Mouse (Mus musculus) forebrain, embryonic 14.5 days (tissue): ENCODE data around the gene Il23a. TPM values are rescaled to one million over a fixed set of nuclear protein-coding genes. Genes with fewer than 3 reads are reported as not detected.
A peak's percentile ranks its signal among the peaks of the same experiment; 100 is the strongest.
"Not testable (repeated sequence)": the region's sequence is repeated elsewhere in the genome, so short reads cannot be mapped to it uniquely, and the experiment has no call there.

Experiments
- ATAC-seq: fragments of 200-750 bp; cut with Nextera tagmentation; 2 replicates; pipeline ENCODE4 v1.8.0; 2017; ENCODE audit warnings: mild to moderate bottlenecking, moderate library complexity
- DNase-seq: peaks from one replicate; pipeline ENCODE4 v3.0.0-alpha.2; 2015; ENCODE audit warnings: low spot score
- H3K27ac ChIP-seq: fragments of 300-500 bp; sonication (generic); 2 replicates; pipeline ENCODE4 v1.5.1; 2014; ENCODE audit warnings: low read depth, mild to moderate bottlenecking, control low read depth, low read length, moderate library complexity
- H3K27me3 ChIP-seq: fragments of 300-500 bp; sonication (generic); replicated peaks from 2 replicates; pipeline ENCODE4 v1.6.1; 2014; ENCODE audit warnings: low read length, control low read depth, mixed read lengths; ENCODE audit not compliant: control insufficient read depth, insufficient read depth
- H3K36me3 ChIP-seq: fragments of 300-500 bp; sonication (generic); 2 replicates; pipeline ENCODE4 v1.6.1; 2014; ENCODE audit warnings: low read length, control low read depth; ENCODE audit not compliant: control insufficient read depth, insufficient read depth
- H3K4me1 ChIP-seq: fragments of 300-500 bp; sonication (generic); 2 replicates; pipeline ENCODE4 v1.6.1; 2014; ENCODE audit warnings: antibody characterized with exemption, low read length, control low read depth; ENCODE audit not compliant: control insufficient read depth, insufficient read depth
- H3K4me2 ChIP-seq: fragments of 300-500 bp; sonication (generic); 2 replicates; pipeline ENCODE4 v1.6.1; 2014; ENCODE audit warnings: mild to moderate bottlenecking, control low read depth, low read length
- H3K4me3 ChIP-seq: fragments of 300-500 bp; sonication (generic); 2 replicates; pipeline ENCODE4 v1.5.1; 2014; ENCODE audit warnings: low read depth, low read length, control low read depth
- H3K9ac ChIP-seq: fragments of 300-500 bp; sonication (generic); 2 replicates; pipeline ENCODE4 v1.6.1; 2014; ENCODE audit warnings: mild to moderate bottlenecking, low read length, control low read depth, moderate library complexity
- H3K9me3 ChIP-seq: fragments of 300-500 bp; sonication (generic); replicated peaks from 2 replicates; pipeline ENCODE4 v1.6.1; 2016; ENCODE audit warnings: low read length, control low read depth, mixed read lengths; ENCODE audit not compliant: control insufficient read depth
- WGBS: fragments of 180-500 bp; shearing (Covaris S2); extraction: QIAGEN DNeasy Blood & Tissue Kit; methylation state at CpG from one replicate; pipeline ENCODE4 v1.1.7; 2014; 5-methylcytosine and 5-hydroxymethylcytosine counted together
- polyA plus RNA-seq: library from polyadenylated mRNA; unstranded; fragments of >200 nt; fragmentation: Nextera tagmentation; extraction: Ambion mirVana; gene quantifications from 2 replicates; pipeline ENCODE4 v1.2.1, GENCODE M21; 2014

Il23a gene
- polyA plus RNA-seq, 1 experiment from 2014 or later: not detected

GRCm38 (mm10) chr10:128297622-128298021 lies 930 bp downstream of the Il23a start:
- 75% methylated on average over 11 of the region's 11 CpGs for WGBS
- H3K4me3 ChIP-seq: no peak overlapping the region
- no peaks in the 10 kb centered on the region for H3K9me3 ChIP-seq
- ATAC-seq (no peak), DNase-seq (peak; percentile 13)
- peaks cover 5% of the 10 kb centered on the region; the same call in 1 of the 2 replicates for H3K36me3 ChIP-seq
- H3K27ac ChIP-seq: no peak overlapping the region
- H3K4me1 ChIP-seq: peaks cover 10% of the 10 kb centered on the region
- no peaks in the 10 kb centered on the region for H3K27me3 ChIP-seq
- H3K4me2 ChIP-seq: no peak overlapping the region
- no peak overlapping the region for H3K9ac ChIP-seq

DNA sequence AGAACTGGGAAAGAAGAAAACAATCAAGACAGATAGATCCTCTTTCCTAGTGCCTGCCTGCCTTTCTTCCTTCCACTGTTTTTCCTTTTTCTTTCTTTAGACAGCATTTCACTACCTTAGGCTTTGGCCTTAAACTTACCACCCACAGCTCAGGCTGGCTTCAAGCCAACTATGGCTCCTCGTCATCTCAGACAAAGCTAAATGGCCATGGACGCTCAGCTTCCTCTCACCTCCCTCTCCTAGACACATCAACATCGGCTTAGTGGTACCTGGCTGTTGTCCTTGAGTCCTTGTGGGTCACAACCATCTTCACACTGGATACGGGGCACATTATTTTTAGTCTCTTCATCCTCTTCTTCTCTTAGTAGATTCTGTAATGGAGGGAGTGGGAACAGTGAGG lies 1.3 kb downstream of the Il23a start:
- Histone ChIP-seq H3K36me3 (peaks cover 9% of the 10 kb centered on the region), H3K27me3 (no peaks in the 10 kb centered on the region), H3K27ac (no peak overlapping the region), H3K4me3 (no peak overlapping the region), H3K4me2 (no peak overlapping the region), H3K9me3 (no peaks in the 10 kb centered on the region), H3K4me1 (peaks cover 7% of the 10 kb centered on the region), H3K9ac (no peak overlapping the region)
- 65% methylated on average over 4 of the region's 4 CpGs for WGBS
- DNase-seq (no peak), ATAC-seq (no peak)

GRCm38 (mm10) chr10:128296370-128297090 lies 2.0 kb downstream of the Il23a start:
- Histone ChIP-seq H3K4me2 (no peak overlapping the region), H3K4me1 (peaks cover 5% of the 10 kb centered on the region), H3K4me3 (no peak overlapping the region), H3K27me3 (no peaks in the 10 kb centered on the region), H3K36me3 (peaks cover 16% of the 10 kb centered on the region), H3K9me3 (no peaks in the 10 kb centered on the region), H3K27ac (no peak overlapping the region), H3K9ac (no peak overlapping the region)
- WGBS: 51% methylated on average over 13 of the region's 13 CpGs
- DNase-seq (peak; percentile 20), ATAC-seq (no peak)

- not testable (repeated sequence) for DNase-seq, ATAC-seq
- 89% methylated on average over 1 of the region's 1 CpGs for WGBS
These were observed 8.0 kb downstream of the Il23a start for GRCm38 (mm10) chr10:128290594-128290993.

DNA sequence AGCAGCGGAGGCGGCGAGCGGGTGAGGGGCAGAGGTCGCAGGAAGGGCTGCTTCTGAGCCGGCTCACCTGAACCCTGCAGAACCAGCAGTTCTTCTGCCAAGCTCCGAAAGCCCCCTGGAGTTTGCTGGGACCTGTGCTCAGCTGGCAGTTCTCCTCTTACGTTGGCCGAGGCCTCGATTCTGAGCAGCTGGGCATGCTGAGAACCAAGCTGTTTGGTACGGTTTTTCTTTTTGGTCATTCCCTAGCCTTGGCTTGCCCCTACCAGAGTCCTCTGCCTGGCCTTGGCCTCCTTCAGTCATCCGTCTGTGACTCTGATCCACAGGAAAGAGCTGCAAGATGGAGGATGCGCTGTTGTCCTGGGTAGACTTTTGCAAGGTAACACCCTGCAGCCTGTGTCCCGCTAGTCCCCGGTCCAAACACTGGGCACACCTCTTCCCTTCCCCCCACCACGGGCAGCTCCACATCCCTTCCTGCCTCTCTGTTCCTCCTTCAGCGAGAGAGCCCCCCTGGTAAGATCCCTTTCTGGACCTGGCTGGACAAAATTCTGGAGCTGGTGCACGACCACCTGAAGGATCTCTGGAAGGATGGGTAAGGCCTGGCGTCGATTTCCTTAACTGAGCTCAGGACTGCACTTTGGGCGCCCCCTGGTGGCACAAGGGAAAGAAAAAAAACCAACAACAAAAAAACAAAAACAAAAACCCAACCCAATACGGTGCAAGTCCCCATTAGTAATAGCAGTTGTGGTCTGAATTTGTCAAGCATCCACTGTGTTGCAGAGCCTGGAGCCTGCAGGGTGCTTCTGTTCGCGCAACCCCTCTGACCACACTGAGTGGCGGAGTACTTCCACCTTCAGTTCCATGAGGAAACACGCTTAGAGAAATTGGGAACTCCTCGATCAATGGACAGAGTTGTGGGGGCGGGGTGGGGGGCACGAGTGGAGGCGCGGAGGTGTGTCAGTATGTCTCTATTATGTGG lies 14.7 kb downstream of the Il23a start:
- ATAC-seq (peak; percentile 70), DNase-seq (peak; percentile 83)
- Histone ChIP-seq H3K4me1 (no peaks in the 10 kb centered on the region), H3K27me3 (no peaks in the 10 kb centered on the region), H3K4me3 (no peak overlapping the region), H3K27ac (no peak overlapping the region), H3K4me2 (no peak overlapping the region), H3K36me3 (peaks cover 50% of the 10 kb centered on the region), H3K9me3 (no peaks in the 10 kb centered on the region), H3K9ac (no peak overlapping the region)
- WGBS: 61% methylated on average over 31 of the region's 31 CpGs

More at GRCm38 (mm10) chr10:128290594-128290993, 8.0 kb downstream of the Il23a start:
- H3K9me3 ChIP-seq, H3K4me1 ChIP-seq, H3K27ac ChIP-seq, H3K9ac ChIP-seq, H3K4me3 ChIP-seq, H3K4me2 ChIP-seq, H3K27me3 ChIP-seq: not testable (repeated sequence)
- H3K36me3 ChIP-seq: peaks cover 36% of the 10 kb centered on the region

GRCm38 (mm10) chr10:128282886-128283450 lies 15.6 kb downstream of the Il23a start:
- no peak for ATAC-seq
- H3K36me3 ChIP-seq: peaks cover 50% of the 10 kb centered on the region
- 91% methylated on average over 20 of the region's 20 CpGs for WGBS
- no peaks in the 10 kb centered on the region for H3K4me1 ChIP-seq
- no peaks in the 10 kb centered on the region for H3K27me3 ChIP-seq
- H3K9ac ChIP-seq: no peak overlapping the region
- H3K27ac ChIP-seq: no peak overlapping the region
- no peak for DNase-seq
- no peaks in the 10 kb centered on the region for H3K9me3 ChIP-seq
- H3K4me3 ChIP-seq: no peak overlapping the region
- H3K4me2 ChIP-seq: no peak overlapping the region

DNA sequence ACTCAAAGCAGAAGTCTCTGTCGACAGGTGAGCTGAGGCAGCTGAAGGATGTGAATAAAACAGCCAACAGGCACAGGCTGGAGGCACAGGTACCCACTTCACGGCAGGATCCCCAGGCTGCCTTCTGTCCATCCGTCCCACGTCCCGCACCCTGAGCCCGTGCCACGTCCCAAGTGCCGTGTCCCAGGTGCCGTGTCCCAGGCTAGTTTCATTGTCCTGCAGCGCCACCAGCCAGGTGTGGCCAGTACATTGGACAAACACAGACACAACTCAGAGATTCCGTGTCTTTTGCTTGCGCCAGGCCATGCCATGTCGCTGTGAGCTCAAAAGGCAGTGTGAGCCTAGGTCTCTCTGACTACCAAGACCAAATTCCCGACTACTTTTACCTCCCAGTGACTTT lies 16.9 kb downstream of the Il23a start:
- ATAC-seq (no peak), DNase-seq (no peak)
- Histone ChIP-seq H3K36me3 (peaks cover 58% of the 10 kb centered on the region), H3K27me3 (no peaks in the 10 kb centered on the region), H3K4me3 (no peak overlapping the region), H3K27ac (no peak overlapping the region), H3K9me3 (no peaks in the 10 kb centered on the region), H3K4me1 (no peaks in the 10 kb centered on the region), H3K4me2 (no peak overlapping the region), H3K9ac (no peak overlapping the region)
- 92% methylated on average over 14 of the region's 14 CpGs for WGBS

DNA sequence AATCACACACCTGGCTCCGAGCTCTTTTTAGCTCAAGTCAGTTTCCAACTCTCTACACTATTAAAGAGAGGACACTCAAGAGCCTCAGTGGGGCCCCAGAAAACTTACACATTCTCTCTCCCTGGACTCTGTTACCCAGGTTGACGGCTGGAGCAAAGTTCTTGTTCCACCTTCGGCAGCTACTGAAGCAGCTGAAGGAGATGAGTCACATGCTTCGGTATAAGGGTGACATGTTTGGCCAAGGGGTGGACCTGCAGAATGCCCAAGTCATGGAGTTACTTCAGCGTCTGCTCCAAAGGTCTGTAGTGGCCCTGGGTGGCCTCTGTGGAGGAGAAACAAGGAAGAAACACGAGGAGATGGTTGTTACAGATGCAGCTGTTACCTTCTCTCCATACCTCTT lies 17.6 kb downstream of the Il23a start:
- H3K4me2 ChIP-seq: no peak overlapping the region
- H3K27me3 ChIP-seq: no peaks in the 10 kb centered on the region
- no peak overlapping the region for H3K9ac ChIP-seq
- 92% methylated on average over 6 of the region's 6 CpGs for WGBS
- H3K4me3 ChIP-seq: no peak overlapping the region
- peaks cover 61% of the 10 kb centered on the region for H3K36me3 ChIP-seq
- DNase-seq (no peak), ATAC-seq (no peak)
- no peaks in the 10 kb centered on the region for H3K4me1 ChIP-seq
- H3K9me3 ChIP-seq: no peaks in the 10 kb centered on the region
- H3K27ac ChIP-seq: no peak overlapping the region
